In genomic region chr17:7265291-7265690, GRCm38 (mm10) we compare ENCODE assay signal across 26 mouse cellular contexts. TPM values are rescaled to one million over a fixed set of nuclear protein-coding genes. Genes with fewer than 3 reads are reported as not detected.
A peak's percentile ranks its signal among the peaks of the same experiment; 100 is the strongest.
DNase-seq lines count a peak whose midpoint lies in the region; ATAC-seq and TF ChIP-seq lines count a peak whose summit lies in the region.
"Had no signal": no experiment of that assay in that cellular context is flagged by ENCODE, and none has a peak within 500 bp of the region (broad histone marks: within the 10 kb centered on the region; RNA-seq: fewer than 3 reads in every experiment).

No protein-coding gene starts in this region.

- H3K9ac ChIP-seq in hindbrain, embryonic 15.5 days = no peak overlapping the region
- H3K9ac ChIP-seq in hindbrain, embryonic 14.5 days = no peak overlapping the region
- no peak overlapping the region for H3K9ac ChIP-seq in midbrain, postnatal 0 days (replicated peaks; ENCODE audit: low read length, poor library complexity, severe bottlenecking)
- no peak overlapping the region for H3K9ac ChIP-seq in midbrain, embryonic 15.5 days
- H3K9ac ChIP-seq in stomach, embryonic 15.5 days = no peak overlapping the region
- H3K9ac ChIP-seq: hindbrain, embryonic 12.5 days; limb, embryonic 15.5 days; liver, embryonic 15.5 days had no signal

- no peaks in the 10 kb centered on the region for H3K9me3 ChIP-seq in heart, embryonic 10.5 days
- H3K9me3 ChIP-seq in hindbrain, embryonic 15.5 days = no peaks in the 10 kb centered on the region
- no peaks in the 10 kb centered on the region for H3K9me3 ChIP-seq in hindbrain, embryonic 14.5 days (ENCODE audit: control insufficient read depth, low read length)
- H3K9me3 ChIP-seq in midbrain, postnatal 0 days (ENCODE audit: low read length) = no peaks in the 10 kb centered on the region
- no peaks in the 10 kb centered on the region for H3K9me3 ChIP-seq in midbrain, embryonic 15.5 days
- no peaks in the 10 kb centered on the region for H3K9me3 ChIP-seq in stomach, embryonic 15.5 days
- H3K9me3 ChIP-seq: hindbrain, embryonic 12.5 days; limb, embryonic 15.5 days; liver, embryonic 15.5 days had no signal

- H3K4me3 ChIP-seq in heart, embryonic 10.5 days = no peak overlapping the region
- no peak overlapping the region for H3K4me3 ChIP-seq in hindbrain, embryonic 15.5 days
- no peak overlapping the region for H3K4me3 ChIP-seq in hindbrain, embryonic 14.5 days (replicated peaks; ENCODE audit: low read length)
- H3K4me3 ChIP-seq in midbrain, postnatal 0 days (ENCODE audit: low read depth, low read length) = no peak overlapping the region
- no peak overlapping the region for H3K4me3 ChIP-seq in midbrain, embryonic 15.5 days
- H3K4me3 ChIP-seq in stomach, embryonic 15.5 days (replicated peaks) = no peak overlapping the region
- H3K4me3 ChIP-seq: hindbrain, embryonic 12.5 days; limb, embryonic 15.5 days; liver, embryonic 15.5 days had no signal

- H3K27ac ChIP-seq in heart, embryonic 10.5 days = peak overlapping the region; percentile 83
- peak overlapping the region; percentile 50; the same call in 1 of the 2 replicates for H3K27ac ChIP-seq in hindbrain, embryonic 15.5 days (replicated peaks)
- no peak overlapping the region; the same call in 1 of the 2 replicates for H3K27ac ChIP-seq in hindbrain, embryonic 14.5 days
- 0 out of 2 replicates have a peak overlapping the region, but pooled peaks have one; percentile 1 for H3K27ac ChIP-seq in midbrain, postnatal 0 days (ENCODE audit: low read depth, low read length)
- H3K27ac ChIP-seq in midbrain, embryonic 15.5 days = no peak overlapping the region; the same call in 1 of the 2 replicates
- H3K27ac ChIP-seq in stomach, embryonic 15.5 days = peak overlapping the region; percentile 8; the same call in 1 of the 2 replicates
- H3K27ac ChIP-seq: hindbrain, embryonic 12.5 days; liver, embryonic 15.5 days; macrophage had no signal

- peaks cover 24% of the 10 kb centered on the region for H3K36me3 ChIP-seq in heart, embryonic 10.5 days
- H3K36me3 ChIP-seq in hindbrain, embryonic 15.5 days = no peaks in the 10 kb centered on the region
- H3K36me3 ChIP-seq in hindbrain, embryonic 14.5 days (replicated peaks; ENCODE audit: control insufficient read depth, insufficient read depth) = 0 out of 2 replicates have a peak, but pooled peaks cover 4% of the 10 kb centered on the region
- H3K36me3 ChIP-seq in midbrain, postnatal 0 days (ENCODE audit: insufficient read depth, low read length) = no peaks in the 10 kb centered on the region
- no peaks in the 10 kb centered on the region for H3K36me3 ChIP-seq in midbrain, embryonic 15.5 days (replicated peaks)
- no peaks in the 10 kb centered on the region for H3K36me3 ChIP-seq in stomach, embryonic 15.5 days
- H3K36me3 ChIP-seq: limb, embryonic 15.5 days; liver, embryonic 15.5 days had no signal

- no peak for ATAC-seq in hindbrain, embryonic 15.5 days (ENCODE audit: low FRiP score, low read depth)
- no peak for ATAC-seq in hindbrain, embryonic 14.5 days (ENCODE audit: low FRiP score)
- ATAC-seq in midbrain, postnatal 0 days (ENCODE audit: low FRiP score) = no peak
- ATAC-seq in midbrain, embryonic 15.5 days (replicated peaks) = no peak
- ATAC-seq in stomach, embryonic 15.5 days (ENCODE audit: insufficient read depth, low FRiP score, low read depth) = no peak

- intact Hi-C loops in heart, postnatal 10 days (cut with DNase I) = loop anchor here (5.0 kb wide), 1 partner anchor 93 kb away; the partner anchor contains the start of gene Rps6ka2

- H3K4me1 ChIP-seq in heart, embryonic 10.5 days = peaks cover 94% of the 10 kb centered on the region
- peaks cover 24% of the 10 kb centered on the region for H3K4me1 ChIP-seq in hindbrain, embryonic 15.5 days (replicated peaks)
- peaks cover 23% of the 10 kb centered on the region for H3K4me1 ChIP-seq in hindbrain, embryonic 14.5 days (replicated peaks; ENCODE audit: control insufficient read depth, insufficient read depth, low read length)
- no peaks in the 10 kb centered on the region; the same call in 1 of the 2 replicates for H3K4me1 ChIP-seq in midbrain, postnatal 0 days (ENCODE audit: insufficient read depth, low read length)
- peaks cover 20% of the 10 kb centered on the region for H3K4me1 ChIP-seq in midbrain, embryonic 15.5 days
- peaks cover 31% of the 10 kb centered on the region for H3K4me1 ChIP-seq in stomach, embryonic 15.5 days

- DNase-seq in heart, embryonic 10.5 days (ENCODE audit: low spot score) = no peak
- DNase-seq in heart, postnatal 10 days = no peak
- DNase-seq in hindbrain, embryonic 14.5 days (ENCODE audit: low spot score) = no peak
- no peak for DNase-seq in midbrain, postnatal 0 days (ENCODE audit: low spot score)
- DNase-seq: adrenal gland, postnatal 36 days; cerebellum, adult 11-12 months; cerebellum, postnatal 14 days; gastrocnemius, postnatal 10 days; kidney, adult 11 months; right cerebral cortex, adult 18-20 months; thymus, adult 2 months had no signal

- TF ChIP-seq CTCF in midbrain, postnatal 0 days (IDR thresholded peaks at IDR 0.05) = no peak

- H3K27me3 ChIP-seq in heart, embryonic 10.5 days (ENCODE audit: insufficient read depth, poor library complexity, severe bottlenecking) = no peaks in the 10 kb centered on the region
- no peaks in the 10 kb centered on the region for H3K27me3 ChIP-seq in hindbrain, embryonic 15.5 days
- H3K27me3 ChIP-seq in hindbrain, embryonic 14.5 days (ENCODE audit: control insufficient read depth, insufficient read depth, low read length) = no peaks in the 10 kb centered on the region
- no peaks in the 10 kb centered on the region for H3K27me3 ChIP-seq in midbrain, postnatal 0 days (ENCODE audit: insufficient read depth, low read length)
- no peaks in the 10 kb centered on the region for H3K27me3 ChIP-seq in midbrain, embryonic 15.5 days (replicated peaks)
- no peaks in the 10 kb centered on the region for H3K27me3 ChIP-seq in stomach, embryonic 15.5 days (replicated peaks)
- H3K27me3 ChIP-seq: CH12.LX; hindbrain, embryonic 12.5 days; limb, embryonic 15.5 days; liver, embryonic 15.5 days had no signal

- no peak overlapping the region for H3K4me2 ChIP-seq in hindbrain, embryonic 15.5 days
- no peak overlapping the region for H3K4me2 ChIP-seq in hindbrain, embryonic 14.5 days (replicated peaks)
- no peak overlapping the region for H3K4me2 ChIP-seq in midbrain, postnatal 0 days (ENCODE audit: low read depth, low read length, poor library complexity, severe bottlenecking)
- no peak overlapping the region for H3K4me2 ChIP-seq in midbrain, embryonic 15.5 days
- H3K4me2 ChIP-seq in stomach, embryonic 15.5 days = no peak overlapping the region
- H3K4me2 ChIP-seq: hindbrain, embryonic 12.5 days; limb, embryonic 15.5 days; liver, embryonic 15.5 days had no signal

- 69% methylated on average over 4 of the region's 4 CpGs for WGBS in heart, embryonic 10.5 days
- WGBS in hindbrain, embryonic 15.5 days = 85% methylated on average over 4 of the region's 4 CpGs
- 89% methylated on average over 4 of the region's 4 CpGs for WGBS in hindbrain, embryonic 14.5 days
- WGBS in midbrain, postnatal 0 days = 85% methylated on average over 4 of the region's 4 CpGs
- WGBS in midbrain, embryonic 15.5 days = 86% methylated on average over 4 of the region's 4 CpGs
- WGBS in stomach, embryonic 15.5 days = 54% methylated on average over 4 of the region's 4 CpGs

RNA-seq across cellular contexts. Expression of gene Tcp10a, which starts 59.2 kb away (rescaled TPM):
- polyA plus RNA-seq in heart, embryonic 10.5 days (2016; fragmentation: Nextera tagmentation; extraction: Ambion mirVana) = 0.06 and 0.12 TPM in 2 replicates
- total RNA-seq in heart, postnatal 10 days (2021) = not detected
- not detected in 2 replicates for polyA plus RNA-seq in hindbrain, embryonic 15.5 days (2015; fragmentation: Nextera tagmentation; extraction: Ambion mirVana)
- not detected in 2 replicates for polyA plus RNA-seq in hindbrain, embryonic 14.5 days (2014; fragmentation: Nextera tagmentation; extraction: Ambion mirVana)
- not detected in 2 replicates for total RNA-seq in midbrain, postnatal 0 days (2014; rRNA removed)
- 0.11 TPM in 1 of 2 replicates, not detected in the other for polyA plus RNA-seq in midbrain, postnatal 0 days (2015; fragmentation: Nextera tagmentation; extraction: Ambion mirVana)
- 0.13 TPM in 1 of 2 replicates, not detected in the other for polyA plus RNA-seq in midbrain, embryonic 15.5 days (2015; fragmentation: Nextera tagmentation; extraction: Ambion mirVana)
- polyA plus RNA-seq in stomach, embryonic 15.5 days (2015; fragmentation: Nextera tagmentation; extraction: Ambion mirVana) = not detected in 2 replicates
- total RNA-seq: CH12.LX; gastrocnemius, postnatal 10 days; MEL had no signal
- polyA plus RNA-seq: embryonic facial prominence, embryonic 14.5 days; forebrain, embryonic 11.5 days; hindbrain, embryonic 12.5 days; limb, embryonic 15.5 days; liver, embryonic 15.5 days; lung, embryonic 16.5 days; macrophage; midbrain, embryonic 14.5 days; neural tube, embryonic 11.5 days; thymus, adult 2 months; urinary bladder, adult 2 months had no signal

Comparison
In these comparisons a context has a peak if more than half of its experiments do, and no peak if none do; other contexts are left out.
1. H3K27ac ChIP-seq: peak in heart, embryonic 10.5 days (single experiment), hindbrain, embryonic 15.5 days (single experiment), midbrain, postnatal 0 days (single experiment) and stomach, embryonic 15.5 days (single experiment); none in hindbrain, embryonic 14.5 days (single experiment) and midbrain, embryonic 15.5 days (single experiment).